Mouse (Mus musculus) retina, embryonic 14.5 days (tissue): ENCODE measurements around the gene Zfp28.
A peak's percentile ranks its signal among the peaks of the same experiment; 100 is the strongest.

ENCODE experiments used
- DNase-seq: peaks from one replicate; pipeline ENCODE4 v3.0.0-alpha.2; 2015; ENCODE audit warnings: low spot score

Zfp28 gene

GRCm38 (mm10) chr7:6410043-6410442 is 26.9 kb downstream of the Zfp28 start, which contains the start of gene Gm20715:
Gene Gm20715, plus strand, starts transcription at chr7:6410277.
- DNase-seq = peak; percentile 94

- DNase-seq = no peak
These were observed 31.7 kb downstream of the Zfp28 start for GRCm38 (mm10) chr7:6414626-6415441.

- DNase-seq = no peak
These were observed 32.3 kb downstream of the Zfp28 start for GRCm38 (mm10) chr7:6415442-6415787.

- DNase-seq = no peak
These were observed 36.8 kb downstream of the Zfp28 start for GRCm38 (mm10) chr7:6419894-6420293.

GRCm38 (mm10) chr7:6429381-6429780 is 46.3 kb downstream of the Zfp28 start:
- DNase-seq = no peak

- DNase-seq = peak; percentile 37
These were observed 47.2 kb downstream of the Zfp28 start for GRCm38 (mm10) chr7:6430342-6430741.

GRCm38 (mm10) chr7:6438388-6438787 is 55.3 kb downstream of the Zfp28 start, which contains the start of gene Olfr1344:
Gene Olfr1344, plus strand, starts transcription at chr7:6438688.
- DNase-seq = no peak

- no peak for DNase-seq
These were observed 58.1 kb downstream of the Zfp28 start for GRCm38 (mm10) chr7:6441173-6441572.
